Mouse (Mus musculus) G1E (cell line): Measurements from ENCODE around the gene Arhgef19. TPM values are rescaled to one million over a fixed set of nuclear protein-coding genes. Genes with fewer than 3 reads are reported as not detected.

Experiments
- ATAC-seq: 2 replicates; pipeline ENCODE4 v1.8.0; 2016; ENCODE audit warnings: mild to moderate bottlenecking; ENCODE audit not compliant: insufficient number of reproducible peaks, poor library complexity, low FRiP score, severe bottlenecking; ENCODE audit errors: extremely low read depth
- DNase-seq: peaks from one replicate; pipeline ENCODE4 v3.0.0; 2012; ENCODE audit warnings: low spot score
- H3K27me3 ChIP-seq: 2 replicates; pipeline ENCODE4 v1.6.1; 2012; ENCODE audit warnings: mild to moderate bottlenecking, low read length, inconsistent platforms; ENCODE audit not compliant: insufficient read depth
- H3K36me3 ChIP-seq: replicated peaks from 2 replicates; pipeline ENCODE3; 2012; ENCODE audit warnings: mild to moderate bottlenecking, inconsistent platforms
- H3K4me1 ChIP-seq: 2 replicates; pipeline ENCODE4 v1.6.1; 2012; ENCODE audit warnings: low read depth, low read length, inconsistent platforms, mixed read lengths; ENCODE audit not compliant: insufficient read depth
- H3K4me3 ChIP-seq: 2 replicates; pipeline ENCODE4 v1.5.1; 2012; ENCODE audit warnings: low read depth, mild to moderate bottlenecking, inconsistent platforms, low read length, moderate library complexity, mixed read lengths
- H3K9me3 ChIP-seq: replicated peaks from 2 replicates; pipeline ENCODE4 v1.6.1; 2012; ENCODE audit warnings: inconsistent platforms
- CTCF ChIP-seq: IDR thresholded peaks from 2 replicates; pipeline ENCODE4 v1.5.1; 2012; ENCODE audit warnings: low read depth, low read length, inconsistent platforms, mixed read lengths
- GATA1 ChIP-seq: IDR thresholded peaks from 2 replicates; pipeline ENCODE4 v1.6.1; 2012; ENCODE audit warnings: borderline replicate concordance, low read length, inconsistent platforms, mixed read lengths
- GATA2 ChIP-seq: IDR thresholded peaks from 2 replicates; pipeline ENCODE4 v1.6.1; 2012; ENCODE audit warnings: low read depth, low read length, inconsistent platforms, borderline replicate concordance
- POLR2AphosphoS5 ChIP-seq: IDR thresholded peaks from 2 replicates; pipeline ENCODE4 v1.6.1; 2012; ENCODE audit warnings: low read depth, low read length, inconsistent platforms; ENCODE audit not compliant: insufficient replicate concordance
- TAL1 ChIP-seq: conservative IDR thresholded peaks from 2 replicates; pipeline ENCODE4 v1.6.1; 2012; ENCODE audit warnings: low read depth, low read length, inconsistent platforms, mixed read lengths
- polyA plus RNA-seq: library from polyadenylated mRNA; stranded (reverse); fragments of >175 nt; gene quantifications from 2 replicates; pipeline ENCODE4 v1.2.3, GENCODE M21; 2012
- total RNA-seq, 2 experiments: library from RNA; stranded (forward) in 1 of 2; stranded (reverse) in 1 of 2; fragments of 200-1000 nt in 1 of 2; fragments of >200 nt in 1 of 2; fragmentation: Nextera tagmentation in 1 of 2; gene quantifications; 2 replicates each; pipeline ENCODE4 v1.2.3; 2014 to 2017

Gene Arhgef19
- total and polyA plus RNA-seq, 3 experiments = not detected

GRCm38 (mm10) chr4:141283879-141284411 is 44.6 kb downstream of the Arhgef19 start:
- H3K9me3 ChIP-seq = no peaks in the 10 kb centered on the region
- peaks cover 14% of the 10 kb centered on the region; the same call in 1 of the 2 replicates for H3K27me3 ChIP-seq
- no peaks in the 10 kb centered on the region for H3K4me1 ChIP-seq
- no peak for TF ChIP-seq TAL1
- no peak for TF ChIP-seq CTCF
- no peak for TF ChIP-seq POLR2AphosphoS5
- TF ChIP-seq GATA1 = no peak
- no peak for TF ChIP-seq GATA2
- no peaks in the 10 kb centered on the region for H3K36me3 ChIP-seq
- H3K4me3 ChIP-seq = no peak overlapping the region
- DNase-seq = no peak
- ATAC-seq = no peak

GRCm38 (mm10) chr4:141284486-141284885 is 45.2 kb downstream of the Arhgef19 start:
- DNase-seq (no peak), ATAC-seq (no peak)
- Histone ChIP-seq H3K27me3 (peaks cover 12% of the 10 kb centered on the region; the same call in 1 of the 2 replicates), H3K4me3 (no peak overlapping the region), H3K36me3 (no peaks in the 10 kb centered on the region), H3K4me1 (no peaks in the 10 kb centered on the region), H3K9me3 (no peaks in the 10 kb centered on the region)
- TF ChIP-seq GATA1 (no peak), GATA2 (no peak), CTCF (no peak), POLR2AphosphoS5 (no peak), TAL1 (no peak)

- no peaks in the 10 kb centered on the region for H3K36me3 ChIP-seq
- peaks cover 12% of the 10 kb centered on the region; the same call in 1 of the 2 replicates for H3K27me3 ChIP-seq
- TF ChIP-seq GATA2 = no peak
- no peak for TF ChIP-seq POLR2AphosphoS5
- no peak for TF ChIP-seq GATA1
- TF ChIP-seq TAL1 = no peak
- TF ChIP-seq CTCF = no peak
- H3K4me3 ChIP-seq = no peak overlapping the region
- no peaks in the 10 kb centered on the region for H3K4me1 ChIP-seq
- no peak for ATAC-seq
- no peaks in the 10 kb centered on the region for H3K9me3 ChIP-seq
- DNase-seq = no peak
Observed at GRCm38 (mm10) chr4:141285128-141285527, 45.8 kb downstream of the Arhgef19 start.

- H3K9me3 ChIP-seq = no peaks in the 10 kb centered on the region
- ATAC-seq = no peak
Observed at GRCm38 (mm10) chr4:141286860-141287517, 47.7 kb downstream of the Arhgef19 start.

GRCm38 (mm10) chr4:141287518-141288004 is 48.3 kb downstream of the Arhgef19 start:
- no peak for ATAC-seq
- Histone ChIP-seq H3K4me1 (no peaks in the 10 kb centered on the region), H3K9me3 (no peaks in the 10 kb centered on the region), H3K4me3 (no peak overlapping the region), H3K27me3 (peaks cover 8% of the 10 kb centered on the region; the same call in 1 of the 2 replicates), H3K36me3 (no peaks in the 10 kb centered on the region)
- no peak for DNase-seq
- TF ChIP-seq GATA2 (no peak), GATA1 (no peak), TAL1 (no peak), POLR2AphosphoS5 (no peak), CTCF (no peak)

More at GRCm38 (mm10) chr4:141286860-141287517, 47.7 kb downstream of the Arhgef19 start:
- TF ChIP-seq POLR2AphosphoS5 (no peak), GATA1 (no peak), CTCF (no peak), GATA2 (no peak), TAL1 (no peak)
- Histone ChIP-seq H3K27me3 (peaks cover 9% of the 10 kb centered on the region; the same call in 1 of the 2 replicates), H3K36me3 (no peaks in the 10 kb centered on the region), H3K4me3 (no peak overlapping the region), H3K4me1 (no peaks in the 10 kb centered on the region)
- DNase-seq = no peak

GRCm38 (mm10) chr4:141288152-141288551 is 48.9 kb downstream of the Arhgef19 start:
- DNase-seq = no peak
- no peak for ATAC-seq
- no peaks in the 10 kb centered on the region for H3K36me3 ChIP-seq
- H3K9me3 ChIP-seq = no peaks in the 10 kb centered on the region
- H3K4me3 ChIP-seq = no peak overlapping the region
- peaks cover 10% of the 10 kb centered on the region; the same call in 1 of the 2 replicates for H3K27me3 ChIP-seq
- H3K4me1 ChIP-seq = no peaks in the 10 kb centered on the region
- TF ChIP-seq GATA1 = no peak
- TF ChIP-seq GATA2 = no peak
- no peak for TF ChIP-seq TAL1
- TF ChIP-seq CTCF = no peak
- no peak for TF ChIP-seq POLR2AphosphoS5
